Comparison of ENCODE assay signal across 8 mouse cellular contexts in genomic region chr19:46553541-46553955, GRCm38 (mm10). TPM values are rescaled to one million over a fixed set of nuclear protein-coding genes. Genes with fewer than 3 reads are reported as not detected.
DNase-seq lines count a peak whose midpoint lies in the region; ATAC-seq lines count a peak whose summit lies in the region.

No protein-coding gene starts in this region.

- peak; percentile 61 for DNase-seq in layer of hippocampus, adult 11-12 months (ENCODE audit: low spot score)
- no peak for DNase-seq in layer of hippocampus, postnatal 36 days
- peak; percentile 86 for DNase-seq in MN1 (ENCODE audit: low spot score)
- peak; percentile 54 to 59 for DNase-seq in adrenal gland, postnatal 36 days
- peak; percentile 74 for DNase-seq in hindbrain, embryonic 14.5 days (ENCODE audit: low spot score)
- no peak for DNase-seq in B cell, adult 2 months

- H3K4me3 ChIP-seq in hindbrain, embryonic 14.5 days (replicated peaks; ENCODE audit: low read length), result no peak overlapping the region
- H3K4me3 ChIP-seq in midbrain, embryonic 16.5 days (ENCODE audit: low read depth, low read length), result no peak overlapping the region

- H3K9me3 ChIP-seq in hindbrain, embryonic 14.5 days (ENCODE audit: control insufficient read depth, low read length), result no peaks in the 10 kb centered on the region
- H3K9me3 ChIP-seq in midbrain, embryonic 16.5 days (replicated peaks; ENCODE audit: control insufficient read depth, low read length, poor library complexity, severe bottlenecking), result no peaks in the 10 kb centered on the region

- peaks cover 75% of the 10 kb centered on the region for H3K36me3 ChIP-seq in hindbrain, embryonic 14.5 days (replicated peaks; ENCODE audit: control insufficient read depth, insufficient read depth)
- H3K36me3 ChIP-seq in midbrain, embryonic 16.5 days (ENCODE audit: control insufficient read depth, insufficient read depth, low read length), result peaks cover 23% of the 10 kb centered on the region

- H3K4me2 ChIP-seq in hindbrain, embryonic 14.5 days (replicated peaks), result no peak overlapping the region
- no peak overlapping the region for H3K4me2 ChIP-seq in midbrain, embryonic 16.5 days (ENCODE audit: low read length)

- ATAC-seq in hindbrain, embryonic 14.5 days (ENCODE audit: low FRiP score), result peak; percentile 70; the same call in 1 of the 2 replicates
- no peak for ATAC-seq in midbrain, embryonic 16.5 days
- ATAC-seq in cerebellum, adult (ENCODE audit: insufficient number of reproducible peaks, low FRiP score, low TSS enrichment), result no peak

- no peaks in the 10 kb centered on the region for H3K27me3 ChIP-seq in hindbrain, embryonic 14.5 days (ENCODE audit: control insufficient read depth, insufficient read depth, low read length)
- H3K27me3 ChIP-seq in midbrain, embryonic 16.5 days (ENCODE audit: control insufficient read depth, insufficient read depth, low read depth, low read length), result no peaks in the 10 kb centered on the region

- H3K9ac ChIP-seq in hindbrain, embryonic 14.5 days, result no peak overlapping the region
- H3K9ac ChIP-seq in midbrain, embryonic 16.5 days (ENCODE audit: low read depth, low read length), result no peak overlapping the region

- H3K4me1 ChIP-seq in hindbrain, embryonic 14.5 days (replicated peaks; ENCODE audit: control insufficient read depth, insufficient read depth, low read length), result 0 out of 2 replicates have a peak, but pooled peaks cover 2% of the 10 kb centered on the region
- H3K4me1 ChIP-seq in midbrain, embryonic 16.5 days (ENCODE audit: control insufficient read depth, insufficient read depth, low read length), result peaks cover 5% of the 10 kb centered on the region; the same call in 1 of the 2 replicates

- 45% methylated on average over 11 of the region's 11 CpGs for WGBS in hindbrain, embryonic 14.5 days
- WGBS in midbrain, embryonic 16.5 days, result 56% methylated on average over 11 of the region's 11 CpGs

- peak overlapping the region; percentile 47; the same call in 1 of the 2 replicates for H3K27ac ChIP-seq in hindbrain, embryonic 14.5 days
- H3K27ac ChIP-seq in midbrain, embryonic 16.5 days (ENCODE audit: low read length), result peak overlapping the region; percentile 39; the same call in 1 of the 2 replicates

RNA-seq across cellular contexts. Expression of gene Arl3, which starts 19.4 kb away (rescaled TPM):
- total RNA-seq in layer of hippocampus, postnatal 36 days (2021), result 100 to 1,000 TPM; 123 to 126 TPM
- 10 to 100 TPM; 43.3 to 67.7 TPM for total RNA-seq in adrenal gland, postnatal 36 days (2021)
- 130 and 141 TPM in 2 replicates for polyA plus RNA-seq in hindbrain, embryonic 14.5 days (2014; fragmentation: Nextera tagmentation; extraction: Ambion mirVana)
- 213 and 226 TPM in 2 replicates for polyA plus RNA-seq in midbrain, embryonic 16.5 days (2015; fragmentation: Nextera tagmentation; extraction: Ambion mirVana)

RNA-seq across cellular contexts. Expression of gene Sfxn2, which starts 19.6 kb away (rescaled TPM):
- 1 to 10 TPM; 4.9 to 8.5 TPM for total RNA-seq in layer of hippocampus, postnatal 36 days (2021)
- total RNA-seq in adrenal gland, postnatal 36 days (2021), result 10 to 100 TPM in 1 of 2 experiments, 1 to 10 TPM in 1; 7.9 to 11.5 TPM
- polyA plus RNA-seq in hindbrain, embryonic 14.5 days (2014; fragmentation: Nextera tagmentation; extraction: Ambion mirVana), result 7.2 and 8.4 TPM in 2 replicates
- polyA plus RNA-seq in midbrain, embryonic 16.5 days (2015; fragmentation: Nextera tagmentation; extraction: Ambion mirVana), result 9.7 and 12.8 TPM in 2 replicates

RNA-seq across cellular contexts. Expression of gene Wbp1l, which starts 45.3 kb away (rescaled TPM):
- 10 to 100 TPM; 39.9 to 40.8 TPM for total RNA-seq in layer of hippocampus, postnatal 36 days (2021)
- 100 to 1,000 TPM; 131 to 170 TPM for total RNA-seq in adrenal gland, postnatal 36 days (2021)
- 29.9 and 31.7 TPM in 2 replicates for polyA plus RNA-seq in hindbrain, embryonic 14.5 days (2014; fragmentation: Nextera tagmentation; extraction: Ambion mirVana)
- 34.0 and 34.8 TPM in 2 replicates for polyA plus RNA-seq in midbrain, embryonic 16.5 days (2015; fragmentation: Nextera tagmentation; extraction: Ambion mirVana)

RNA-seq across cellular contexts. Expression of gene Trim8, which starts 52.0 kb away (rescaled TPM):
- 100 to 1,000 TPM; 105 TPM for total RNA-seq in layer of hippocampus, postnatal 36 days (2021)
- total RNA-seq in adrenal gland, postnatal 36 days (2021), result 10 to 100 TPM; 47.3 to 53.3 TPM
- polyA plus RNA-seq in hindbrain, embryonic 14.5 days (2014; fragmentation: Nextera tagmentation; extraction: Ambion mirVana), result 37.5 and 39.4 TPM in 2 replicates
- polyA plus RNA-seq in midbrain, embryonic 16.5 days (2015; fragmentation: Nextera tagmentation; extraction: Ambion mirVana), result 25.9 and 26.8 TPM in 2 replicates

Comparison
In these comparisons a context has a peak if more than half of its experiments do, and no peak if none do; other contexts are left out.
1. DNase-seq: peak in layer of hippocampus, adult 11-12 months (single experiment), MN1 (single experiment), adrenal gland, postnatal 36 days (2 of 2) and hindbrain, embryonic 14.5 days (single experiment); none in layer of hippocampus, postnatal 36 days (0 of 2) and B cell, adult 2 months (0 of 2).